Mouse (Mus musculus) hindbrain, embryonic 16.5 days (tissue): ENCODE data around the gene Dnmt3a. TPM values are rescaled to one million over a fixed set of nuclear protein-coding genes. Genes with fewer than 3 reads are reported as not detected.

ENCODE experiments used
- polyA plus RNA-seq: library from polyadenylated mRNA; unstranded; fragments of >200 nt; fragmentation: Nextera tagmentation; extraction: Ambion mirVana; gene quantifications from 2 replicates; pipeline ENCODE4 v1.2.1, GENCODE M21; 2015

Gene Dnmt3a
- polyA plus RNA-seq, 1 experiment from 2014 or later, result 104 TPM

Other genes starting within 250 kb of the Dnmt3a start
- gene Dtnb, start 233.6 kb upstream of the Dnmt3a start, polyA plus RNA-seq, result 47.6 and 50.6 TPM in 2 replicates
- gene Pomc, start 148.9 kb downstream of the Dnmt3a start, polyA plus RNA-seq, result 3.4 and 3.9 TPM in 2 replicates
- gene Efr3b, start 232.9 kb downstream of the Dnmt3a start, polyA plus RNA-seq, result 34.2 and 39.0 TPM in 2 replicates